Mouse (Mus musculus): ENCODE measurements around the gene Snx15.
"Not testable (repeated sequence)": the region's sequence is repeated elsewhere in the genome, so short reads cannot be mapped to it uniquely, and the experiment has no call there.

Gene Snx15

GRCm38 (mm10) chr19:6127760-6128341 is at the start of gene Snx15:
TSS of gene Snx15 (minus strand) at chr19:6128304.
- in situ Hi-C loops (cut with MboI; ENCODE audit: low sequenced_read_pairs), result loop anchor here (10.0 kb wide), 1 partner anchor 163 kb away; the partner anchor contains the start of gene Pola2

GRCm38 (mm10) chr19:6174771-6175170 is 46.7 kb upstream of the Snx15 start:
- in situ Hi-C loops (cut with MboI; ENCODE audit: low sequenced_read_pairs), result no loop called here

DNA sequence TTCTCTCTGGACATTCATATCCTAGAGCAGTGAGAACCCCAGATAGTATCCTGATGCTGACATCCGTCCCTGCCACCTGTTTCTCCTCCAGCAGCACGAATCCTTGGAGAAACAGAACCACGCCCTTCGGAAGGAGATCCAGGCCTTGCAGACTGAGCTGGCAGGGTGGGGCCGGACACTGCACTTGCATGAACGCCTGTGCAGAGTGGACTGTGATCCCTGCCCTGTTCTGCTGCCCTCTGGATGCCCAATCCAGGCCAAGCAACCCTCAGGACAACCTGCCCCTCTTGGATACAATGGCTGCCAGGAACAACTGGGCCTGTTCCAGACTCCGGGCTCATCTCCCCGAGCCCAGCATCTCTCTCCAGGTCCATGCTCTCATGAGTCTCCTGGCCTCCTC is 43.1 kb upstream of the Snx15 start:
- in situ Hi-C loops (cut with MboI; ENCODE audit: low sequenced_read_pairs), result no loop called here

GRCm38 (mm10) chr19:6166750-6167149 is 38.6 kb upstream of the Snx15 start:
- in situ Hi-C loops (cut with MboI; ENCODE audit: low sequenced_read_pairs), result no loop called here

GRCm38 (mm10) chr19:6163872-6164547 is 35.9 kb upstream of the Snx15 start:
- in situ Hi-C loops (cut with MboI; ENCODE audit: low sequenced_read_pairs), result no loop called here

- in situ Hi-C loops (cut with MboI; ENCODE audit: low sequenced_read_pairs), result no loop called here
These were observed 29.1 kb upstream of the Snx15 start for GRCm38 (mm10) chr19:6157220-6157619.

GRCm38 (mm10) chr19:6156372-6156771 is 28.3 kb upstream of the Snx15 start:
- in situ Hi-C loops (cut with MboI; ENCODE audit: low sequenced_read_pairs), result no loop called here

- in situ Hi-C loops (cut with MboI; ENCODE audit: low sequenced_read_pairs), result no loop called here
These were observed 27.1 kb upstream of the Snx15 start for GRCm38 (mm10) chr19:6155174-6155573.

GRCm38 (mm10) chr19:6144842-6145241 is 16.7 kb upstream of the Snx15 start:
- in situ Hi-C loops (cut with MboI; ENCODE audit: low sequenced_read_pairs), result no loop called here

DNA sequence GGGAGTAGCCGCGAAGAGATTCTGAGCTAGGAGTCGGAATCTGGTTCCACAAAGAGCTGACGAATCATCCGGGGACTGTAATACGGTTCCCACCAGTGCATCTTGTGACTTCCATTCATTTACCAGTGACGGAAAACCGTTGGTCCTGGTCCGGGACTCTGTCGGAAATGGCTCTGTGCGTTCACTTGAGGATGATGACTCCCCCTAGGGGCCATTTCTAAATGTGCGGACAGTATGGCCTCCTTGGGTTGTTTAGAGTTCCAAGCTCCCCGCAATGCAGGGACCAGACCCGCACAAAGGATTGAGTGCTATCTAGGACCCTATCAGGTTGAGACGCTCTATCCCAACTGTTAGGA is 13.3 kb upstream of the Snx15 start, which contains the start of gene Arl2:
Arl2 (minus strand) TSS at position 155 of the 356 bp plus-strand sequence.
- in situ Hi-C loops (cut with MboI; ENCODE audit: low sequenced_read_pairs), result no loop called here

- in situ Hi-C loops (cut with MboI; ENCODE audit: low sequenced_read_pairs), result no loop called here
These were observed 12.7 kb upstream of the Snx15 start, which contains the start of gene Batf2 for GRCm38 (mm10) chr19:6140678-6141393. TSS of gene Batf2 (plus strand) at chr19:6140983.

- in situ Hi-C loops (cut with MboI; ENCODE audit: low sequenced_read_pairs), result no loop called here
These were observed 12.2 kb upstream of the Snx15 start for GRCm38 (mm10) chr19:6140374-6140677.

DNA sequence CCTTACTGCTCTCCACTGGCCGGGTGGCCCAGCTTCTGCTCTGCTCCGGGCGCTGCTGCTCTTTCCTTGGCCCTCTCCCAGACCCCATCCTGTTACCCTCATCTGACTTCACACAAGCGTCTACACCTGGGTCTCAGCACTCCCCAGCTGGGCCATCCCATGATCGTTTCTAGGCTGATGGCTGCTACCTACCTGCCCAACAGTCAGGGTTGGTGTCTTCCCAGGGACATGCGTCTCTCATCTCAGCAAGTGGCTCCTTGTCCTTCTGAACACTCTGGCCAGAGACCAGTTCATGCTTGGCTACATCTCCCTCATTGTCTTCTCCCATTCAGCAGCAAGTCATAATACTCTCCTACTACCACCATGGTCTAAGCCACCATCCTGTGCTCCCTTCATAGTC is 11.6 kb upstream of the Snx15 start:
- in situ Hi-C loops (cut with MboI; ENCODE audit: low sequenced_read_pairs), result no loop called here

DNA sequence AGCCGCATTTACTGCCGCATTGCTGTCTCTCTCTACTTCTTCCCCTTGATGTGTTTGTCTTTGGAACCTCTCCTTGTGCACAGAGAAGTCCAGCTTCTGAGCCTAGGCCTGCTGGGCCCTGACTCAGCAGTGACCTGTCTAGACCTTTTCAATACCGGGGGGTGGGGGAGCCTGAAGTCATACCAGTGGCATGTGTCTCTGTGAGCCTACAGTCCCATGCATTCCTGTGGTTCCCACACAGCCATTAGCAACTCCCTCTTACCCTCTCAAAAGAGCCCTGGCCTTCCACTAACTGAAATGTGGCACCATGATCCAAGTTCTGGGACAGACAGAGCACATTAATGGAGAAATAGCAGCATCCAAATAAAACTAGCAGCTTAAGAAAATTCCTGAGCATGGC is 8.3 kb upstream of the Snx15 start:
- in situ Hi-C loops (cut with MboI; ENCODE audit: low sequenced_read_pairs), result no loop called here

DNA sequence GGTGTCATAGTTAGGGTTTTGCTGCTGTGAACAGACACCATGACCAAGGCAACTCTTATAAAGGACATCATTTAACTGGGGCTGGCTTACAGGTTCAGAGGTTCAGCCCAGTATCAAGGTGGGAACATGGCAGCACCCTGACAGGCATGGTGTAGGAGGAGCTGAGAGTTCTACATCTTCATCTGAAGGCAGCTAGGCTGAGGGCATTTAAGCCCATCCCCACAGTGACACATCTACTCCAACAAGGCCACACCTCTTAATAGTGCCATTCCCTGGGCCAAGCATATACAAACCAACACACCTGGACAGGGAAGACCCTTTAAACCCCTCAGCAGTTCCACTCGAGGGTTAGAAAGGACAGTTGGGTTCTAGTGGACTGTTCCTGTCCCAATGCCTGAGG is 5.1 kb upstream of the Snx15 start:
- in situ Hi-C loops (cut with MboI; ENCODE audit: low sequenced_read_pairs), result not testable (repeated sequence)

DNA sequence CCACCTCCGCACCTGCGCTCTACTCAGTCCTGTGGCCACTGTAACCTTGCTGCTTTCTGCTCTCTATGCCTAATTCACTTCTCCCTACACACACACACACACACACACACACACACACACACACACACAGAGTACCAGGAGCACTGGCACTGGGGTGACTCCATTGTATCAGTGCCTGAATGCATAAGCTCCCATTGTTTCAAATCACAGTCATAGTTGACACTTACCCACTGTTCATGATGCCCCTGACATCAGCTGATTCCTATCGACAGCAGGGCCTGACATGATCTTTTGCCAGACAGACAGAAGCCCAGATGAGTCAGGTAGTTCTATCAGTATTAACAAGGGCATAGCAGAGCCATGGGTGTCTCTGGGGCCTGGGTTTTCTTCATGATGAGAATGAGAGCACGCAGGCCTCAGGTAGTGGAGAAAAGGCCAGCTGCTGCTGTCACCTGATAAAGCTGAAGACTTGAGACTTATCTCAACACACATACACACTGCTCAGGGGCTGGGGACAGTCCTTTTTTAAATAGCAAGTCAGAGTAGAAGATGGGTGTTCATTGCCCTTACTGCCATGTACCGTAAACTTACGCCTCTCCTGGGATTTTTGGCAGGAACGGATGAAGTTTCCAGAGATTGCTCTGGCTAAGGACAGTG is 4.2 kb upstream of the Snx15 start:
- in situ Hi-C loops (cut with MboI; ENCODE audit: low sequenced_read_pairs), result no loop called here

- in situ Hi-C loops (cut with MboI; ENCODE audit: low sequenced_read_pairs), result not testable (repeated sequence)
These were observed 2.5 kb upstream of the Snx15 start for GRCm38 (mm10) chr19:6130414-6131128.

DNA sequence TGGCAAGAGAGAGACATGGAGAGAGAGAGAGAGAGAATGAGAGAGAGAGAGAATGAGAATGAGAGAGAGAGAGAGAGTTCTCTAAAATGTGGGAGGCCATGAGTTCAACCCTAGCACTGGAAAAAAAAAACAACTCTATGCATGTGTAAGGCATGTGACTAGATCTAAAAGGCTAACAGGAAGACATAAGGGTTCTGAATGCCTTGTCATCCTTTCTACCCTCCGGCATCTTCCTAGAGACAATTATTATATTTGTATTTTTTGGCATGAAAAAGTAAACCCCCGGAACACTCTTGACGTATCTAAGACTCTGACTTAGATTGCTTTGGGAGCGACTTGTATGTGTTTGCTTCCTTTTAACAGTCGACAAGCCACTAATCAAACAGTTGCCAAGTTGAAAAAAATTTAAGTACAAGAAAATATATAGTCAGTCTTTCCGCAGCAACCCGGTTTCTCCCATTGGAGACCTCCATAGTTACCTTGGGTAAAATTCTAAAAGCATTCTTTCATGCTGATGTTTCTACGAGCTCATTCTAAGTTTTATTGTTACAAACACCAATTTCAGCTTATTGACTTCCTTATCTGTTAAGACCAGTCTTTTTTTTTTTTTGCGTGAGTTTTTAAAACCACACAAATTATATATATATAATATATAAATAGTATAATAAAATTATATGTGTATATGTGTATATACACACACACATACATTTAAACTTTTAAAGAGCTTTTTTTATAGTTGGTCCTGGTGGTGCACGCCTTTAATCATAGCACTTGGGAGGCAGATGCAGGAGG is 1.1 kb downstream of the Snx15 start:
- in situ Hi-C loops (cut with MboI; ENCODE audit: low sequenced_read_pairs), result loop anchor here (10.0 kb wide), 1 partner anchor 162 kb away; the partner anchor contains the start of gene Pola2

DNA sequence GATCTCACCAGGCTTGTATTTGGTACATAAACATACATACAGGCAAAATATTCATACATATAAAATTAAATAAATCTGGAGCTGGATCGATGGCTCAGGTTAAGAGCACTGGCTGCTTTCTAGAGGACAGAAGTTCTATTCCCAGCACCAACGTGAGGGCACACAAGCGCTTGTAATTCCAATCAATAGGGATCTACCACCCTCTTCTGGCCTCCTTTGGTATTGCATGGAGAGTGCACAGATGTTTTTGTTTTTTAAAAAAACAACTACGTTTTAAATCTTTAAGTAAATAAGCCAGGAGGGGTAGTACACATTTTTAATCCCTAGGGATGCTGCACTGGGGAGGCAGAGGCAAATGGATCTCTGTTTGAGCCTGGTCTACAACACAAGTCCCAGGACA is 1.8 kb downstream of the Snx15 start:
- in situ Hi-C loops (cut with MboI; ENCODE audit: low sequenced_read_pairs), result loop anchor here (10.0 kb wide), 1 partner anchor 161 kb away; the partner anchor contains the start of gene Pola2

DNA sequence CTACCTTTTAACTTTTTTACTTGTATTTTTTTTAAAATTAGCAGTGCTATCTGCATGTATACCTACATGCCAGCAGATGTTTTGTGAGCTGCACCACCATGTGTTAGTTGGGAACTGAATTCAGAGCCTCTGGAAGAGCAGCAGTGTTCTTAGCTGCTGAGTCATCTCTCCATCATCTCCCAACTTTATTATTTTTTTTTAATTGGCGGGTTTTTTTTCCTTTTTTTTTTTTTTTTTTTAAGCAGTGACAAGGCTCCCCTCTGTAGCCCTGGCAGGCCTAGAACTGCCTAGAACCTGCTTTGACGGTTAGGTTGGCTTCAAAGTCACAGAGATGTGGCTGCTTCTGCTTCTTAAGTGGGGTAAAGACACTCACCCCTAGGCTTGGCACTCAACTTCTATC is 3.2 kb downstream of the Snx15 start:
- in situ Hi-C loops (cut with MboI; ENCODE audit: low sequenced_read_pairs), result loop anchor here (10.0 kb wide), 1 partner anchor 160 kb away; the partner anchor contains the start of gene Pola2

Measured in CH12F3 (cell line).